Mouse (Mus musculus) T-helper 2 cell (primary cell): ENCODE measurements around the gene Tmem26.
"Not testable (repeated sequence)": the region's sequence is repeated elsewhere in the genome, so short reads cannot be mapped to it uniquely, and the experiment has no call there.

Source experiments
- in situ Hi-C: fragments of 300-600 bp; cut with MboI, MseI; formaldehyde crosslinking; loops from one replicate; pipeline ENCODE4 v1.15.1; 2025; ENCODE audit warnings: high pct_unique_total_duplicates

The Tmem26 gene

GRCm38 (mm10) chr10:68723568-68724360 lies at the start of gene Tmem26:
Gene Tmem26, plus strand, starts transcription at chr10:68723646.
- in situ Hi-C loops: no loop called here

- in situ Hi-C loops: no loop called here
Observed at GRCm38 (mm10) chr10:68678678-68679077, 44.8 kb upstream of the Tmem26 start.

- in situ Hi-C loops: no loop called here
Observed at GRCm38 (mm10) chr10:68681233-68681632, 42.2 kb upstream of the Tmem26 start.

GRCm38 (mm10) chr10:68685510-68685909 lies 37.9 kb upstream of the Tmem26 start:
- in situ Hi-C loops: no loop called here

GRCm38 (mm10) chr10:68691116-68691515 lies 32.3 kb upstream of the Tmem26 start:
- in situ Hi-C loops: no loop called here

DNA sequence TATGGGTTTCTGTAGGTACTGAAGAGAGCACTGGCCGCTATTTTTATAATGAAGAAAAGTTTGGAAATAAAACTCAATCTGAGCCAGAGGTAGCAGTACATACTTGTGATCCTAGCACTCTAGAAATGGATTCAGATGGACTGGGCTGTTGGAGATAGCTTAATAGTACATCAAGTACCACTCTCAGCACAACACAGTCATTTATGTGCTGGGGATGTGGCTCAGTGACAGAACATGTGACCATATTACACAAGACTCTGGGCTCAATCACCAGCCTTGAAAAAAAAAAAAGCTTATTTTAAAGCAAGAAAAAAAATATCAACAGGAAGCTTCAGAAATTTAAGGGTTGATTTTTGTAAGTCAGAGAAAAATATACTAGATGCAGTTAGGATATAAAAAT lies 31.0 kb upstream of the Tmem26 start:
- in situ Hi-C loops: no loop called here

DNA sequence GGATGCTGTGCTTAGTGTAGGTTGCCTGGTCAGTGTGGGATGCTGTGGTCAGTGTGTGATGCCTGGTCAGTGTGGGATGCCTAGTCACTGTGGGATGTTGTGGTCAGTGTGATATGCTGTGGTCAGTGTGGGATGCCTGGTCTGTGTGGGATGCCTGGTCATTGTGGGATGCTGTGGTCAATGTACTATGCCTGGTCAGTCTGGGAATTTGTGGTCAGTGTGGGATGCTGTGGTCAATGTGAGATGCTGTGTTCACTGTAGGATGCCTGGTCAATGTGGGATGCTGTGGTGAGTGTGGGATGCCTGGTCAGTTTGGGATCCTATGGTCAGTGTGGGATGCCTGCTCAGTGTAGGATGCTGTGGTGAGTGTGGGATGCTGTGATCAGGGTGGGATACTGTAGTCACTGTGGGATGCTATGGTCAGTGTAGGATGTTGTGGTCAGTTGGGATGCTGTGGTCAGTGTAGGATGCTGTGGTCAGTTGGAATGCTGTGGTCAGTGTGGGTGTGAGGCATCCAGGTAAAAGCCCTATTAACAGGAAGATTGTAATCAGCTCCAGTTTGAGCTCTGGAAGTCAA lies 27.6 kb upstream of the Tmem26 start:
- in situ Hi-C loops: no loop called here

DNA sequence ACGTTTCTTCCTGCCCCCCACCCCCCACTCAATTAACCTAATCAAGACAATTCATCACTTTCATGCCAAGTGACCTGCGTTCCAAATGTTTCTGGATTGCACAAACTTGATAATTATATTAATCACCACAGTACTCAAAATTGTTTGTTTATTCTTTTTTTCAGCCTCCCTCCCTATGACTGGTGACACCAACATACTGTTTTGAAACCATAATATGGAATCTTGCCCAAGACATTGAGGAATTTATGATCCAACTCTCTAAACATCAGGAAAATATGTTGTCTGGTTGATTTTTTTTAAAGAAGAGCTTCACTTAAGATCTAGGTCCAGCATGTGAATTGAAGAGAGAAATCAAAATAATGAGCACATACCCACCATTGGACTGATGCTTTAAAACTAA lies 19.2 kb upstream of the Tmem26 start:
- in situ Hi-C loops: no loop called here

GRCm38 (mm10) chr10:68705471-68706036 lies 17.9 kb upstream of the Tmem26 start:
- in situ Hi-C loops: no loop called here

GRCm38 (mm10) chr10:68707014-68707852 lies 16.2 kb upstream of the Tmem26 start:
- in situ Hi-C loops: no loop called here

- in situ Hi-C loops: no loop called here
Observed at GRCm38 (mm10) chr10:68712926-68713325, 10.5 kb upstream of the Tmem26 start.

GRCm38 (mm10) chr10:68714302-68714701 lies 9.1 kb upstream of the Tmem26 start:
- in situ Hi-C loops: no loop called here

DNA sequence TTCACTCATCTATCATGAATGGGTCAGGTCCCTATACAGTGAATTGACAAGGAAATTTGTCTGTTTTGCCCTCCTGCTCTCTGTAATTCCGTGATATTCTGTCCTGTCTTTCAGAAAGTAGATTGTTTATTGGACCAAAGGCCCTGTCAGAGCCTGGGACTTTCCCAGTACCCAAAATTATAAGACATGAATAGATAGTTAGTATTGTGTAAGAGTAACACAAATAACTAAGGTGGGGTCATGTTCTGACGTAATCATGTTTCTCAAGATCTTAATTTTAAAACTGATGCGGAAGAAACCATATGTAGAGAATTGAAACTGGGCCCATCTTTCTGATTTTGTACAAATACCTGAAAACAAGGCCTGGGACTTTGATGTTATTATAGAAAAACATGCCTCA lies 8.1 kb upstream of the Tmem26 start:
- in situ Hi-C loops: no loop called here

- in situ Hi-C loops: no loop called here
Observed at GRCm38 (mm10) chr10:68718375-68718774, 5.1 kb upstream of the Tmem26 start.

DNA sequence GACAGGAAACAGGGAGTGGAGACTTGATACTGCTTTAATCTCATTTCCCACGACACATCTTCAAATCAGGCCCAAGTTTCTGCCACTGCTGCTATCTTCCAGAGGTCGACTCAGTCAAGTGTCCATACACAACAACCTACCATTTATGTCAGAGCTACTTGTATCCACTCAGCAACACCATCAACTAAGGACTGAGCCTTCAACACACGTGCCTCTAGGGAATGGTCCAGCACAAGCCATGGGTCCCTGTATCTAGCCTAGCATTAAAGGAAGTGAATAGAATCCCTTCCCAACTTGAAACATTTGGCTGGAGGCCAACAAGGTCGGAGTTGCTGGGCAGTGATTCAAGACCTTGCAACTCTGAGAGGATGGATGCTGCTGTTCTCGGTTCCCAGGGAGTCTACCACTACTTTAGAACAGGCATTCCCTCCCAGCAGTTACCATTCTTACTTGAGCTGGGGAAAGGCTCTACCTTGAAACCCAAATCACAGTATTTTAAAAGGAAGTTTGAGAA lies 2.5 kb upstream of the Tmem26 start:
- in situ Hi-C loops: no loop called here

DNA sequence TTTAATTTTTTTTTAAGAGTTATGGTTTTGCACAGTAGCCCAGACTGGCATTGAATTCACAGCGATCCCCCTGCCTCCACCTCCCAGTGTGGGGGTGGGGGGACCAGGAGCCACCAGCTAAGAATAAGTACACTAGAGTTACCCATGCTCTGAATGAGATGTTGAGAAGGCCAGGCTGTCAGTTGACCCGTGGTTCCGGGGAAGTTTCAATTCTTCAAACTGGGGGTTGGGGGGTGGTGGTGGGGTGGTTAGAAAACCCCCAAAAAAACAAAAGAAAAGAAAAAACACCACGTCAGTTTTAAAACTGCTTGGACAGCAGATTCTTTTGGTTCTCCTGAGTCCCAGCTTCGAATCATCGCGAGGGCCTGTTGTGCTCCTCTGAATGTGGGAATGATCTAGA lies 431 bp upstream of the Tmem26 start:
- in situ Hi-C loops: no loop called here

- in situ Hi-C loops: no loop called here
Observed at GRCm38 (mm10) chr10:68724361-68724720, 895 bp downstream of the Tmem26 start.

- in situ Hi-C loops: no loop called here
Observed at GRCm38 (mm10) chr10:68727464-68727863, 4.0 kb downstream of the Tmem26 start.

- in situ Hi-C loops: no loop called here
Observed at GRCm38 (mm10) chr10:68735621-68736020, 12.2 kb downstream of the Tmem26 start.

GRCm38 (mm10) chr10:68737391-68737790 lies 13.9 kb downstream of the Tmem26 start:
- in situ Hi-C loops: no loop called here

DNA sequence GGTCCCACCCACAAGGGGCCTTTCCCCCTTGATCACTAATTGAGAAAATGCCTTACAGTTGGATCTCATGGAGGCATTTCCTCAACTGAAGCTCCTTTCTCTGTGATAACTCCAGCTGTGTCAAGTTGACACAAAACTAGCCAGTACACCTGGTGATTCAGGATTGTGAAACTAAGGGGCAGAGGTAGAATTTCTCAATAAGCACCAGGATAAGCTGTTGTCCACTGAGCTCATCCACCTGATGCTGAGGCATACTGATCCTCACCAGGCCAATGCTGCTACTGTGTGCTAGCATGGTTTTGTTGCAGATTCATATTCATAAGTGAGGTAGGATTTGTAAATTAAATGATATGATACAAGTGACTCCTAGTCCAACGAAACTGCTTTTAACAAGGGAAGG lies 15.5 kb downstream of the Tmem26 start:
- in situ Hi-C loops: not testable (repeated sequence)

DNA sequence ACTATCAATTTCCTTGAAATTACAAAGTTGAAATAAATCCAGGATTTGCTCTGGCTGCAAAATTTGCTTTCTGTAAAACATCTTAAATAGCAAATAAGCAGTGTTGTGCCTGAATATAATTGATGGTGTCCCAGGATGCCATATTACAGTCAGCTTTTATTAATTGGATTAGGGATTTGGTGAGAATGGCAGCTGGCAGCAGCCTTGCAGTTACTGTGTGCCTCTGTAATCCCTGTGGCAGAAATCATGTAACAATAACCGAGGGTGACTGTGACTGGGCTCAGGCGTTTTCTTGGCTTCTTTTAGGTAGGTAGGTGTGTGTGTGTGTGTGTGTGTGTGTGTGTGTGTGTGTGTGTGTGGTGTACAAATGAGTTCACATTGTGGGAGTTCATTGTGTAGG lies 16.8 kb downstream of the Tmem26 start:
- in situ Hi-C loops: no loop called here
